Mouse (Mus musculus) lung, embryonic 14.5 days (tissue): ENCODE measurements at regions not wholly inside any gene's neighbourhood (a gene's known extent, or its start where the extent isn't known, plus 50 kb on each side); places are given as distances from the start of the nearest gene placed in this dataset.

ENCODE experiments used
- ATAC-seq: fragments of 200-750 bp; cut with Nextera tagmentation; 2 replicates; pipeline ENCODE4 v1.8.0; 2017; ENCODE audit warnings: mild to moderate bottlenecking, moderate TSS enrichment, moderate library complexity; ENCODE audit not compliant: insufficient read depth
- DNase-seq: peaks from one replicate; pipeline ENCODE4 v3.0.0-alpha.2; 2015
- H3K27ac ChIP-seq: fragments of 300-500 bp; sonication (generic); 2 replicates; pipeline ENCODE4 v1.5.1; 2014; ENCODE audit warnings: low read depth, mild to moderate bottlenecking, moderate library complexity
- H3K27me3 ChIP-seq: fragments of 300-500 bp; sonication (generic); 2 replicates; pipeline ENCODE4 v1.6.1; 2014; ENCODE audit warnings: low read length, control low read depth; ENCODE audit not compliant: insufficient read depth
- H3K36me3 ChIP-seq: fragments of 300-500 bp; sonication (generic); 2 replicates; pipeline ENCODE4 v1.6.1; 2014; ENCODE audit warnings: control low read depth; ENCODE audit not compliant: insufficient read depth
- H3K4me1 ChIP-seq: fragments of 300-500 bp; sonication (generic); 2 replicates; pipeline ENCODE4 v1.6.1; 2014; ENCODE audit warnings: antibody characterized with exemption, control low read depth; ENCODE audit not compliant: insufficient read depth
- H3K4me2 ChIP-seq: fragments of 300-500 bp; sonication (generic); 2 replicates; pipeline ENCODE4 v1.6.1; 2014; ENCODE audit warnings: mild to moderate bottlenecking
- H3K4me3 ChIP-seq: fragments of 300-500 bp; sonication (generic); 2 replicates; pipeline ENCODE4 v1.5.1; 2014; ENCODE audit warnings: low read depth, low read length
- H3K9ac ChIP-seq: fragments of 300-500 bp; sonication (generic); 2 replicates; pipeline ENCODE4 v1.6.1; 2014
- H3K9me3 ChIP-seq: fragments of 300-500 bp; sonication (generic); 2 replicates; pipeline ENCODE4 v1.6.1; 2016; ENCODE audit warnings: low read depth, low read length, control low read depth
- CTCF ChIP-seq: IDR thresholded peaks from 2 replicates; pipeline ENCODE4 v1.5.1; 2016; ENCODE audit warnings: antibody characterized with exemption, low read depth
- WGBS: fragments of 180-500 bp; shearing (Covaris S2); extraction: QIAGEN DNeasy Blood & Tissue Kit; methylation state at CpG from one replicate; pipeline ENCODE4 v1.1.7; 2014; 5-methylcytosine and 5-hydroxymethylcytosine counted together

DNA sequence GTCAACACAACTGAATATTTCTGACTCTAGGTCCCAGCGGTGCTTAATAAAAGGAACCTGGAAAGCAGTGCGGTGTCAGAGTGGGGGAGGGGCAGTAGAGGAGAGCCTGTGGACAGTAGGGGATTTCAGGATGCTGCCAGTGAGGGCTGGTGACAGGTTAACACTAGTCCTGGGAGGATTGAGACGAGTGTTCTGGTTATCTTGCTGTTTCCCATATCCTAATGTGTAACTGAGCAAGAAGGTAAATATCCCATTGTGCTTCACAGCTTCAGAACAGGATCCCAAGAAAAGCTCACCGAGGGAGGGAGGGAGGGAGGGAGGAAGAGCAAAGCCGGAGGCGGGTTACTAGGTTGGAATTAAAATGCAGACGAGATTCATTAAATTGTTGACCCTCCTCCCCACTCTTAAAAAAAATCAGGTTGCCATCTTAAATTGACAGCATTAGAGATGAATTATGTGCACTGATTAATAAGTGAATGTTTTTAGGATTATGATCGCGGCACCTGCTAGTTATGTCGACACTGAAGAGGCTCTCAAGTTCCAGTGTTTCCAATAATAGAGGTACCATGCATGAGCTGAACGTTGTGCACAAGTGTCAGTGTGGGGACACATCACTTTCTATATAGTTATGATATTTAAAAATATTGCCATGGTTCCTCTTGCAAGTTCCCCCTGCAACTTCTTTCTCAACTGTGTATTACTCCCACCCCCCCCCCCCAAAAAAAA lies 1053.3 kb downstream of the 5730522E02Rik start:
- WGBS = 33% methylated on average over 11 of the region's 11 CpGs
- TF ChIP-seq CTCF = no peak
- no peak; the same call in 1 of the 2 replicates for ATAC-seq
- Histone ChIP-seq H3K9me3 (no peaks in the 10 kb centered on the region), H3K27ac (no peak overlapping the region), H3K4me2 (0 out of 2 replicates have a peak overlapping the region, but pooled peaks have one; percentile 3), H3K27me3 (no peaks in the 10 kb centered on the region), H3K4me1 (no peaks in the 10 kb centered on the region), H3K36me3 (no peaks in the 10 kb centered on the region), H3K4me3 (no peak overlapping the region), H3K9ac (no peak overlapping the region)
- DNase-seq = no peak

DNA sequence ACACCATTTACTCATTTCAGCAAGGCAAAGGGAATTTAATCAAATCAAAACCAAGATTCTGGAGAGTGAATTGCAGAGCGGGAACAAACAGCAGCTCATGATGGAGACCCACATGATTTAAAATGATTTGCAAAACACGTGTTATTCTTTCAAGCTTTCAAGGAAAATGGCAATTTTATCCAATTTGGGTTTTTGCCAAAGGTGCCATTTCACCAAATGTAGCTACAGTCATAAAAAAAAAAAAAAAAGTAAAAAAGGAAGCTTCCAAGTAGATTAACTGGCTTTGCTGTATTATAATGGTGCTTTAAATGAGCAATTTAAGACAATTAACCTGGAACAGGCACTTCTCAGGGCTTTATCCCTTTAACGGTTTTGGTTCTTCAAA lies 1052.7 kb downstream of the 5730522E02Rik start:
- no peaks in the 10 kb centered on the region for H3K36me3 ChIP-seq
- H3K27me3 ChIP-seq = no peaks in the 10 kb centered on the region
- 71% methylated on average over 3 of the region's 3 CpGs for WGBS
- no peak for TF ChIP-seq CTCF
- H3K9me3 ChIP-seq = no peaks in the 10 kb centered on the region
- H3K27ac ChIP-seq = no peak overlapping the region
- no peak overlapping the region for H3K4me3 ChIP-seq
- H3K4me1 ChIP-seq = no peaks in the 10 kb centered on the region
- no peak overlapping the region for H3K9ac ChIP-seq
- DNase-seq = no peak
- no peak for ATAC-seq
- no peak overlapping the region for H3K4me2 ChIP-seq

DNA sequence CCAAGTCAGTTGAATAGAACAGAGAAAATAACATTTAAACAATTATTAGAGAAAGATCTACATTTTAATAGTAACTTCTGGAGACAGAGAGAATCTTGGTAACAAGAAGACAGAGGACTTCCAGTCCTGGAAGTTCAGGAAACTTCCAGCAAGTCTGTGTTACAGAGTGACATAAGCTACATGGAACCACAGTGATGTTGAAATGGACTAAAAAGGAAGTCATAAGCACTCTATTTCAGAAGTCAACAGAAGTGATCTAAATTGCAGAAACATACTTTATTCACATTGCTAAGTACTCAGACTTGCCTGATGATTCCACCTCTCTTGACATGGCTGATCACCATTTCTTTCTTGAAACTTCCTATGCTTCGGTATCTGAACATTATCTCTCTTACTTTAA lies 1051.7 kb downstream of the 5730522E02Rik start:
- H3K9me3 ChIP-seq = no peaks in the 10 kb centered on the region
- no peak overlapping the region for H3K9ac ChIP-seq
- no peak overlapping the region for H3K27ac ChIP-seq
- H3K27me3 ChIP-seq = no peaks in the 10 kb centered on the region
- WGBS = 88% methylated on average over 1 of the region's 1 CpGs
- ATAC-seq (no peak), DNase-seq (no peak)
- no peak for TF ChIP-seq CTCF
- no peaks in the 10 kb centered on the region for H3K36me3 ChIP-seq
- no peak overlapping the region for H3K4me3 ChIP-seq
- H3K4me2 ChIP-seq = no peak overlapping the region
- no peaks in the 10 kb centered on the region for H3K4me1 ChIP-seq

DNA sequence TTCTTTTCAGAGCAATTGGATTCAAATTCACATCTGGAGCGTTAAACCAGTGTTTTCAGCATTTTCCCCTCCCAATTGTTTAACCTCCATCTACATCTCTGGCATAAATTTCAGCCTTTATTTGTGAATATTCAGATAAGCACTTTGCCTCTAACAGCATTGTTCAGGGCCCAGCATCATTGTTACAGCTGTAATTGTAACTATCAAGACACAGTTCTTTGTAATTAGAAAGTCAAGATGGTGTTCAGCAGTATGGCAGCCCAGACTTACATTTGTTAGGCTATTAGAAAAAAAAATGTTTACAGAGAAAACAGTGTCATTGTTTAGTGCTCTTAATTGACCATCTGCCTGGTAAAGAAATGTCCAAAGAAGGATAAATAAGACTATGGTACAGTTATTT lies 1042.6 kb downstream of the 5730522E02Rik start:
- Histone ChIP-seq H3K4me1 (no peaks in the 10 kb centered on the region), H3K4me3 (no peak overlapping the region), H3K9me3 (no peaks in the 10 kb centered on the region), H3K4me2 (no peak overlapping the region), H3K27me3 (no peaks in the 10 kb centered on the region), H3K27ac (no peak overlapping the region), H3K36me3 (no peaks in the 10 kb centered on the region), H3K9ac (no peak overlapping the region)
- TF ChIP-seq CTCF = no peak
- no peak for DNase-seq
- WGBS = 91% methylated on average over 1 of the region's 1 CpGs
- no peak for ATAC-seq

DNA sequence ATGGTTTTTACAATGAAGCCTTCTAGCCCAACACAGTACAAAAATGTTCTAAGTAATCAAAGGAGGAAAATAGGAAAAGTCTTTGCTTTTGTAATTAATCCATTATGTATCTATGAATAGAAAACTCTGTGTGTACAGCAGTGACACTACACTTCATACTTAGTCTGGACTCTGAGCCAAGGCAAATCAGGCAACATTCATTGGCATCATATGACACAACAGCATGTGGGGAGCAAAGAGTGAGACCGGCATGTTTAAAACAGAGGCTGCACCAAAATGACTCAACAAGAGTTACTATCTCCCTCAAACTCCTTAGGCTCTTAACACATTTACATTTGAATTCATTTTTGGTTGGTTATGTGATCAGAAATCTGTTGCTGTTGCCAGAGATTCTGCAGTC lies 1039.5 kb downstream of the 5730522E02Rik start:
- no peak for TF ChIP-seq CTCF
- DNase-seq = no peak
- Histone ChIP-seq H3K4me3 (no peak overlapping the region), H3K36me3 (no peaks in the 10 kb centered on the region), H3K9me3 (no peaks in the 10 kb centered on the region), H3K4me1 (no peaks in the 10 kb centered on the region), H3K27ac (no peak overlapping the region), H3K27me3 (no peaks in the 10 kb centered on the region), H3K9ac (no peak overlapping the region), H3K4me2 (no peak overlapping the region)
- no peak for ATAC-seq
- 88% methylated on average over 1 of the region's 1 CpGs for WGBS
